Mouse (Mus musculus): Measurements from ENCODE around the gene Nop14.
"Not testable (repeated sequence)": the region's sequence is repeated elsewhere in the genome, so short reads cannot be mapped to it uniquely, and the experiment has no call there.

Nop14 gene

GRCm38 (mm10) chr5:34632996-34633395 is 27.0 kb downstream of the Nop14 start:
- no peak for DNase-seq (ENCODE audit: low spot score in 2 of 2)

- DNase-seq (ENCODE audit: low spot score in 2 of 2): no peak
These were observed 50.0 kb downstream of the Nop14 start for GRCm38 (mm10) chr5:34609966-34610365.

- DNase-seq (ENCODE audit: low spot score in 2 of 2): no peak
These were observed 51.7 kb downstream of the Nop14 start for GRCm38 (mm10) chr5:34608226-34608625.

GRCm38 (mm10) chr5:34607100-34607880 is 52.7 kb downstream of the Nop14 start:
- no peak for DNase-seq (ENCODE audit: low spot score in 2 of 2)

- DNase-seq (ENCODE audit: low spot score in 2 of 2): no peak
These were observed 55.4 kb downstream of the Nop14 start for GRCm38 (mm10) chr5:34604576-34604975.

DNA sequence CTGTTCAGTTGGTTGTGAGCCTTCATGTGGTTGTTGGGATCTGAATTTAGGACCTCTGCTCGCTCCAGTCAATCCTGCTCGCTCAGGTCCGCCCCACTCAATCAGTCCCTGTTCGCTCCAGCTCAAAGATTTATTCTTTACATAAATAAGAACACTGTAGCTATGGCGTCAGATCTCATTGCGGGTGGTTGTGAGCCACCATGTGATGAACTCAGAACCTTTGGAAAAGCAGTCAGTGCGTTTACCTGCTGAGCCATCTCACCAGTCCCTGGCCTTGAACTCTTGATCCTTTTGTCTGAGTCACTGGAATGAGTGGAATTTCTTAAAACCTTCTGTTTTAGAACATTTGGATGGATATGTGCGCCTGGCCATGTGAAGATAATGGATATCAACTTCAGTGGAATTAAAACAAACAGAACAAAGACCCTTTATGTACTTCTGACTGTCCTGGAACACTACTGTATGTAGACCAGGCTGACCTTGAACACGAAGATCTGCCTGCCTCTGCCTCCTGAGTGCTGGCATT is 66.7 kb downstream of the Nop14 start:
- DNase-seq (ENCODE audit: low spot score in 2 of 2): no peak

DNA sequence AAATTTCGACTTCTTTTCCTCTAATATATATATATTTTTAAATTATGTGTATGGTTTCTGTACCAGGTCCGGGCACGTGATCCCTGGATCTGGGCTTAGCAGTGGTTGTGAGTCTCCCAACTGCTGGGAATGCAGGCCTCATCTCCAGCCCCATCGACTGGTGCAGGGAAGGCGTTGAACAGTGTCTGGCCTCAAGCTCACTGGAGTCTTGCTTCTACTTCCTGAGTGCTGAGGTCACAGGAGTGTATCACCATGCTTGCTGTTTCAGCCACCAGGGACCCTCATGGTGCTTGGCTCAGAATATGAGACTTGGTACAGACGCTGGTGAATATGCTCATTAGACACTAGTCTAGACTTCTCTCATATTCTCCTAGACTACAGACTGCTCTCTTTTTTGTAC is 67.3 kb downstream of the Nop14 start:
- DNase-seq (ENCODE audit: low spot score in 2 of 2): no peak

GRCm38 (mm10) chr5:34592224-34592623 is 67.7 kb downstream of the Nop14 start:
- DNase-seq (ENCODE audit: low spot score in 2 of 2): not testable (repeated sequence)

GRCm38 (mm10) chr5:34591388-34592004 is 68.5 kb downstream of the Nop14 start:
- DNase-seq (ENCODE audit: low spot score in 2 of 2): no peak

GRCm38 (mm10) chr5:34590702-34591101 is 69.2 kb downstream of the Nop14 start:
- DNase-seq (ENCODE audit: low spot score in 2 of 2): no peak

DNA sequence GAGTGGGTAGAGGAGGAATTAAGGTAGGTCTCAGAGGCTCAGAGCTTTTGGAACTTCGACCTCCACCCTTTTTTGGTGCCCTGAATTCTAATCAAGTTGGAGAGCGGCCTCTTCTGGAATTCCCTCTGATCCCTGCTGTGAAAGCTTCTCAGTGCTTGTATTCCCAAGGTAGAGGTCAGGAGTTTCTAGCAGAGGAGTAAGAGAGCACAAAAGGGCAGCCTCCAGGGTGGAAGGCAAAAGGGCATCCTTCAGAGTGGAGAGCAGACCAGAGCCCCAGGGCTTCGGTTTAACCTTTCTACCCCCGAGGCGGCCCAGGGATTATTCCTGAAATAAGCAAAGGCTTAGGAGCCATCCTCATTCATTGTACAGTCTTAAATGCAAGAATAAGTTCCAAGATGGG is 69.9 kb downstream of the Nop14 start:
- no peak for DNase-seq (ENCODE audit: low spot score in 2 of 2)

All from frontal cortex, postnatal 25 days (tissue).